Mouse (Mus musculus) Muller cell, postnatal 12 days (primary cell): ENCODE results near the gene Mettl7a1.
"Not testable (repeated sequence)": the region's sequence is repeated elsewhere in the genome, so short reads cannot be mapped to it uniquely, and the experiment has no call there.

Experiments used
- DNase-seq: peaks from one replicate; pipeline ENCODE4 v3.0.0-alpha.2; 2015; ENCODE audit errors: inconsistent ontology term

Mettl7a1 gene

GRCm38 (mm10) chr15:100341314-100341980 lies 37.5 kb downstream of the Mettl7a1 start:
- peak; percentile 63 for DNase-seq

DNA sequence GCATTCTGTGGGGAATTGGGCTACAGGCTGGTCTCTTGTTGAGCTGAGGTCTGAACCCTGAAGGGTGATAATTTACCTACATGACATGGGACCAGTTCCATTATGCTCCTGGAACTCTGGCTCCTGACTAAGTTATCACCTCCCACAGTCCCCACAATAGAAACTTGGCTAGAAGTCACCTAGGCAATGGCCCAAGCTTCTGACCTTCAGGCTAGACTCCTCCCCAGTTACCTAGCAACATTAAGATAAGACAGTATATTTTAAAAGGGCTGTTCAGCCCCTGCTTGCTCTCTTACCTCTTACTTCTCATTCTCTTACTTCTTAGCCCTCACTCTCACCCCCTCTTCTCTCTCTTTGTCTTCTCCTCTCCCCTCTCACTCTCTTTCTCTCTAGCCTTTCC lies 41.5 kb downstream of the Mettl7a1 start:
- no peak for DNase-seq

GRCm38 (mm10) chr15:100346761-100347160 lies 42.8 kb downstream of the Mettl7a1 start:
- DNase-seq, result no peak

DNA sequence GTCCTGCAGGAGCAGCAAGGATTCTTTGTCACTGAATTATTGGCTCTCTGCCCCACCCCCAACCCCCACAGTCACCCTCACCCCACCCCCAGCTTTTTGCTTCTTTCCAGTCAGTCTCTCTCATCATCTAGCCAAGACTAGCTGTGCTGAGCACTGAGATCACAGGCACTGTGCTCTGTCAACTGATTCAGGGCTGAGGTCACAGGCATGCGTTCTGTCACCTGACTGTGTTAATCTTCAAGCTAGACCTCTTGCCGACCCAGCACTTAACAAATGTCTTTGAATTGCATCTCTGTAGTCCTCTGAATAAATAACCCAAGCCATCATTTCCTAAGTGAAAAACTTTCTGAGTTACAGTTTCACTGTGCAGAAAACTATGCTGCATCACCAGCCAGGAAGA lies 45.6 kb downstream of the Mettl7a1 start:
- no peak for DNase-seq

DNA sequence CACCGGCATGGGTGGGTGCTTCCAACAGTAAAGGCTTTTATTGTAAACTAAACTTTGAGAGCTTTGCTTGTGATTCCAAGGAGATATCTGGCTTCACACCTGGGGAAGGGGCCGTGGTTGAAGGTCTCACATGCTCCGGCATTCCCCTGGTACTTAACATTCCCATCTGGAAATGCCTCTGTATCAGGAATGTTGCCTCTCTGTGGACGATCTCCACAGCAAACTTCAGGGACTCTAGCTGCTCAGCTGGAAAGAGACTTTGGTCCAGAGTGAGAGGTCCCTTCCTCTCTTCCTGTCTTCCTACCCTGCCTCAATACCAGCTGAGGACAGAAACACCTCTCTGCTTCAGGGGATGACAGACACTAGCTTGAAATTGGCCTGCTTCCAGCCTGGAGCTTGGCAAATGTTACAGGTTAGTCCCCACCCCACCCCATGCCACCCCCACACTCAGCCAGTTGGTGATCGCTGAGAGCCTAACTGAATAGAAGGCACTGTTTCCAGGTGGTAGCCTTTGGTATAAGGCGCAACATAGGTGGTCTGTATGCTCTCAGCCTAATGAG lies 47.6 kb downstream of the Mettl7a1 start:
- DNase-seq, result no peak

- DNase-seq, result no peak
These were observed 48.8 kb downstream of the Mettl7a1 start, which contains the start of the genes Methig1 and Mettl7a2 for GRCm38 (mm10) chr15:100352711-100353250. Gene Methig1 (plus strand): TSS chr15:100353149. Gene Mettl7a2 (plus strand): TSS chr15:100353200.

DNA sequence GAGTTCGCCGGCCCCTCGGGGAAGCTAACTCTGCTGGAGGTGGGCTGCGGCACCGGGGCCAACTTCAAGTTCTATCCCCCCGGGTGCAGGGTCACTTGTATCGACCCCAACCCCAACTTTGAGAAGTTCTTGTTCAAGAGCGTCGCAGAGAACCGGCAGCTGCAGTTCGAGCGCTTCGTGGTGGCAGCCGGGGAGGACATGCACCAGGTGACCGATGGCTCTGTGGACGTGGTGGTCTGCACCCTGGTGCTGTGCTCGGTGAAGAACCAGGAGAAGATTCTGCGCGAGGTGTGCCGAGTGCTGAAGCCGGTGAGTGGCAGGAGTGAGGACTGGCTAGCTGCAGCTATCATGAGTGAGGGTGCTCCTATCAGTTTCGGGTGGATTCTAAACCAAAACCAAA lies 49.5 kb downstream of the Mettl7a1 start:
- DNase-seq, result not testable (repeated sequence)

GRCm38 (mm10) chr15:100355876-100356275 lies 51.9 kb downstream of the Mettl7a1 start:
- DNase-seq, result no peak

DNA sequence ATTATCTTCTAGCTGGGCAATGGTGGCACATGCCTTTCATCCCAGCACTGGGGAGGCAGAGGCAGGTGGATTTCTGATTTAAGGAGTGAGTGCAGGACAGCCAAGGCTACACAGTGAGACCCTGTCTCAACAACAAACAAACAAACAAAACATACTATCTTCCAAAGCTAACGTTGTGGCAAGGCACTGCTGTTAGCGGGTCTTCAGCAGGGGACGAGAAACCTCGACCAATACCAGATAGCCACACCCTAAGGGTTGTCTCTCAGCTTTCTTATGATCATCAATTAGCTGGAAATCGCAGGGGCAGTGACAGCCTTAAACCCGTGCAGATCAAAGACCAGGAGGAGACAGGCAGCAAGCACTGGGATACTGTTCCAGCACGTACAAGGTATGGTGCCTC lies 60.3 kb downstream of the Mettl7a1 start, which contains the start of gene Higd1c:
Gene Higd1c (plus strand): TSS at position 301 of the 400 bp plus-strand sequence.
- no peak for DNase-seq

DNA sequence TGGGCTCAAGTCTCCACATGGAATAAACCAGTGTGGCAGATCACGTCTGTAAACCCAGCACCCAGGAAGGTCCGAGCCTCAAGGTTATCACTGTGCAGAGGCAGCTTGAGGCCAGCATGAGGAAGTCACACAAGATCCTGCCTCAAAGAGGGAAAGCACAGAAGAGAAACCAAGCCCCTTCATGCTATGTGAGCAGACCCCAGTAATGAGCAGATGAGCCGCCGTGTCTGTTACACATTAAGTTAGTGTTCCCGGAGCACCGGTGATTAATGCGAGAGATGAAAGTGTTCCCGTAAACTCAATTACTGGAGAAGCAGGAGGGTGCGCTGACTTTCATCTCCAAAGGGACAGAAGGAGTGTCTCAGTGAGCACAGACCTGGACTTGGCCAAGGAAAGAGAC lies 62.0 kb downstream of the Mettl7a1 start:
- not testable (repeated sequence) for DNase-seq

DNA sequence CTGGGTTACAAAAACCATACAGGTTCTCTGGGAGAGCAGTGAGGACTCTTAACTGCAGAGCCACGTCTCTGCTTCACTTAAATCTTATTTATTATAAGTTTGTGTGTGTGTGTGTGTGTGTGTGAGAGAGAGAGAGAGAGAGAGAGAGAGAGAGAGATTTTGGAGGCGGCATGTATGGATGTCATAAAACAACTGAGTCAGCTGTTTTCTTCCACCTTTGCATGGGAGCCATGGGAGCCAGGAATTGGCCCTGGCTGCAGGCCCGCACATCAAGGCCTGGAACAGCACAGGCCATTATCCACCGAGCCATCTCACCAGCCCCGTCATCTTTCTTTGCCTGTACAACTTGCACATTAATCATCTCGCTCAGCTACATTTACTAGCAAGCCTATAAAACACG lies 63.2 kb downstream of the Mettl7a1 start:
- no peak for DNase-seq

DNA sequence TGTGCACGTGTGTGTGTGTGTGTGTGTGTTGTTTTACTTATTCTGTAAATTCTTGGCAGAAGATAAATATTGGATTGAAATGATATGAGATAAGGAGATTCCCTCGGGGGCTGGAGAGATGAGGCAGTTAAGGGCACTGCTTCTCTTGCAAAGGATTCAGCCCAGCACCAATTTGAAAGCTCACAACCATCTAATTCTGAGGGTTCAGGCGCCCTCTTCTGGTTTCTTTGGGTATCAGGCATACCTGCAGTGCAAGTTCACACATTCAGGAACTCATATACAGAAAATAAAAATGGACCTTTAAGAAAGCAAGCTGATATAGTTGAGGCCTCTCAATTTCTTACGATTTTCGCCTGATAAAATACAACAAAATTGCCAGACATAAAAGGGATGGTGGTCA lies 71.1 kb downstream of the Mettl7a1 start:
- peak; percentile 11 for DNase-seq

DNA sequence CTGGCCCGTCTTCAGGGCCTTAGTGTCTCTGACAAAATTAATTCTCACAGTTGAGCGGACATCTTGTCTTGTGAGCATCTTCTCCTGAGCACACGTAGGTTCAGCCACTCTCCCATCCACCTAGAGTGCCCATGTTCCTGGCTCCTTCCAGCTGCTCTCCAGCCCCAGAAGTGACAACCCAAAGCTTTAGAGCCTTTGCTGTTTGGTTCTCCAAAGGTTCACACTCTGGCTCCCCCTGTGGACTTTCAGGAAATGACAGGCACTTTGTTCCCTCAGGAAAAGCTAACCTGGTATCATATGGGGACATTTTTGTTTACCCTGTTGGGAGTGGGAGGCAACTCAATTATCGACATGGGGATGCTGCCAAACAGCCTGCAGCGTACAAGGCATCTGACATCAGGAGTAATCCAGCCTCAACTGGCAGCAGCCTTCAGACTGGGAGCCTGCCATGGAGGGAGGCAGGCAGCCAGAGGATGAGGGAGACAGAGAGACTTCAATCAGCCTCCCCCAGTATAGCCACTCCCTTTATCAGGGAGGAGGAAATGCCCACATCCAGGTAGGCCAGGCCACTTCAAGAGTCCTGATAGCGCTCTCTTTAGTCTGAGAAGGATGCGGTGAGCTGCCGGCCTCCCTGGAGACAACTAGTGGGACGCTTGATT lies 74.0 kb downstream of the Mettl7a1 start:
- not testable (repeated sequence) for DNase-seq
